Mouse (Mus musculus) midbrain, embryonic 16.5 days (tissue): ENCODE data around the gene Sypl. TPM values are rescaled to one million over a fixed set of nuclear protein-coding genes. Genes with fewer than 3 reads are reported as not detected.

ENCODE experiments used
- ATAC-seq: fragments of 200-750 bp; cut with Nextera tagmentation; 2 replicates; pipeline ENCODE4 v1.8.0; 2017; ENCODE audit warnings: moderate TSS enrichment
- H3K27ac ChIP-seq: fragments of 300-500 bp; sonication (generic); 2 replicates; pipeline ENCODE4 v1.5.1; 2014; ENCODE audit warnings: mild to moderate bottlenecking, low read length, mixed read lengths
- H3K27me3 ChIP-seq: fragments of 300-500 bp; sonication (generic); 2 replicates; pipeline ENCODE4 v1.6.1; 2014; ENCODE audit warnings: low read depth, low read length, mixed read lengths; ENCODE audit not compliant: control insufficient read depth, insufficient read depth
- H3K36me3 ChIP-seq: fragments of 300-500 bp; sonication (generic); 2 replicates; pipeline ENCODE4 v1.6.1; 2014; ENCODE audit warnings: mild to moderate bottlenecking, low read length, moderate library complexity, mixed read lengths; ENCODE audit not compliant: control insufficient read depth, insufficient read depth
- H3K4me1 ChIP-seq: fragments of 300-500 bp; sonication (generic); 2 replicates; pipeline ENCODE4 v1.6.1; 2014; ENCODE audit warnings: mild to moderate bottlenecking, low read length, mixed read lengths; ENCODE audit not compliant: control insufficient read depth, insufficient read depth
- H3K4me2 ChIP-seq: fragments of 300-500 bp; sonication (generic); 2 replicates; pipeline ENCODE4 v1.6.1; 2014; ENCODE audit warnings: mild to moderate bottlenecking, low read length, mixed read lengths
- H3K4me3 ChIP-seq: fragments of 300-500 bp; sonication (generic); 2 replicates; pipeline ENCODE4 v1.5.1; 2014; ENCODE audit warnings: low read depth, mild to moderate bottlenecking, low read length, moderate library complexity, mixed read lengths
- H3K9ac ChIP-seq: fragments of 300-500 bp; sonication (generic); 2 replicates; pipeline ENCODE4 v1.6.1; 2014; ENCODE audit warnings: low read depth, low read length, mixed read lengths
- H3K9me3 ChIP-seq: fragments of 300-500 bp; sonication (generic); replicated peaks from 2 replicates; pipeline ENCODE4 v1.6.1; 2014; ENCODE audit warnings: mild to moderate bottlenecking, low read length, mixed read lengths; ENCODE audit not compliant: control insufficient read depth, poor library complexity, severe bottlenecking
- WGBS: fragments of 180-500 bp; shearing (Covaris S2); extraction: QIAGEN DNeasy Blood & Tissue Kit; methylation state at CpG from one replicate; pipeline ENCODE4 v1.1.7; 2014; 5-methylcytosine and 5-hydroxymethylcytosine counted together
- polyA plus RNA-seq: library from polyadenylated mRNA; unstranded; fragments of >200 nt; fragmentation: Nextera tagmentation; extraction: Ambion mirVana; gene quantifications from 2 replicates; pipeline ENCODE4 v1.2.1, GENCODE M21; 2015

Sypl gene
- polyA plus RNA-seq, 1 experiment from 2014 or later: 37.5 TPM

DNA sequence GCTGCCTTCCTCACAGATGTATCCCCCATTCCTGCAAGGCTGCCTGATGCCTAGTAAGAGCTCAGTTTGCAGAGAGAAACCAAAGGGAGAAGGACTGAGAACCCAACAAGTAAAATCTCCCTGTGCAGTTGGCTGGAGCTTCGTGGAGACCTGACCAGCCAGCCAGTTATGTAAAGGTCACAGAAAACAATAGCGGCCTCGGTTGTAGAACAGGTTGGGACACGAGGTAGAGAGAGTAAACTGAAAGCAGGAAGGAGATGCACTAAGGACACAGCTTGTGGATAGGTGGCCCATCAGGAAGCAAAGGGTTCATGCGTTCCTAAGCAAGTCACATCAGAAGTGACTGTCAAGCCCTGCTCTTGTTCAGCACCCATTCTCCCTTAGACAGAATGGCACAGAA, 52.2 kb downstream of the Sypl start:
- H3K36me3 ChIP-seq: no peaks in the 10 kb centered on the region
- no peaks in the 10 kb centered on the region for H3K9me3 ChIP-seq
- H3K9ac ChIP-seq: no peak overlapping the region
- 86% methylated on average over 5 of the region's 5 CpGs for WGBS
- H3K4me2 ChIP-seq: no peak overlapping the region
- H3K4me3 ChIP-seq: no peak overlapping the region
- no peak for ATAC-seq
- no peaks in the 10 kb centered on the region for H3K27me3 ChIP-seq
- no peak overlapping the region for H3K27ac ChIP-seq
- no peaks in the 10 kb centered on the region for H3K4me1 ChIP-seq

DNA sequence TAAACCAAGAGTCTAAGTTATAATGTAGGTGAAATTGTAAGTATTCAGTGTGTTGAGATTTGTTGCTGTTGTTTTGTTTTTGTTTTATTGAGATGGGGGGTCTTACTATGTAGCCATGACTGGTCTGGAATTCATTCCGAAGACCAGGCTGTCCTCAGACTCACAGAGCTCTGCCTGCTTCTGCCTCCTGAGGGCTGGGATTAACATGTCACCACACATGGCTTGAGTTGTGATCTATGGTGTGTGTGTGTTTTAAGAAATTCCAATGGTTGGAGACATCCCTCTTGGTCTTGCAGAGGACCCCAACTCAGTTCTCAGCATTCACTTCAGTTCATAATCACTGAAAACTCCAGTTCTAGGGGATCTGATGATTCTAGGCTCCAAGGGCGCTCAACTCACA, 53.5 kb downstream of the Sypl start:
- no peak overlapping the region for H3K9ac ChIP-seq
- no peaks in the 10 kb centered on the region for H3K9me3 ChIP-seq
- H3K4me2 ChIP-seq: no peak overlapping the region
- no peak for ATAC-seq
- no peaks in the 10 kb centered on the region for H3K36me3 ChIP-seq
- WGBS: 95% methylated on average over 2 of the region's 2 CpGs
- no peak overlapping the region for H3K27ac ChIP-seq
- H3K27me3 ChIP-seq: no peaks in the 10 kb centered on the region
- H3K4me3 ChIP-seq: no peak overlapping the region
- no peaks in the 10 kb centered on the region for H3K4me1 ChIP-seq

DNA sequence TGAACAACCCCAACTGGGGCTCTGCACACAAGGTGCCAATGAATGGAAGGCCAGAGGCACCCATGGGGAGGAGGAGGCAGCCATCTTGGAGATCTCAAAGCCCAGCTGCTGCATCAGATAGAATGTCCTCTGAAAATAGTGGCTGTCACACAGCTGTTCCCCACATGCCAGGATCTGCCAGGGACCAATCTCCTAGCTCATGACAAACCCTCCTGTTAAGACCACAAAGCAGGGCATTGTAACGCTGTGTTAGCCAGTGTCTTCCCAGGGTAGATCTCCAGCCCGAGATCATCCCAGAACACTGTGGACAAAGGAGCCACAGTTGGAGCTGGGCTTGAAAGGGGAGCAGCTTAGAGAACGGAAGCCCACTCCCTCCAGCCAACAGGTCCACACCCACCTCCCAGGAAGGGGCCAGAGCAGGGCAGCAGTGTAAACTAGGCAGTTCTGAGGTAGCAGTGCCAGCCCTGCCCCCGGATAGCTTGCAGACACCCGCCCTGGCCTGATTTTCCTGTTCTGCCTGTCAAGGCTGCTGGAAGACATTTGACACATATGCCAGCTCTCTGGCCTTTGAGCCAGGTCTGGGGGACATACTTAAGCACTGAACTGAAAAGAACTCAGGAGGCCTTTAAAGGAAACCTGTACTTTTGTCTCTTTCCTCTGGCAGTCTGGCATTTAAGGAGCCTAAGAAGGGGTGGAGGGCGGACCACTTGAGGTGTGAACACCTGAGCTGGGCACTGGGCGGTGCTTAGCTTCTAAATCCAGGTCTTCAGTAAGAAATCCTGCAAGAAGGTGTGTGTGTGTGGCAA, 54.8 kb downstream of the Sypl start:
- Histone ChIP-seq H3K4me3 (no peak overlapping the region), H3K36me3 (no peaks in the 10 kb centered on the region), H3K9me3 (no peaks in the 10 kb centered on the region), H3K27me3 (no peaks in the 10 kb centered on the region), H3K27ac (no peak overlapping the region), H3K9ac (no peak overlapping the region), H3K4me2 (no peak overlapping the region), H3K4me1 (no peaks in the 10 kb centered on the region)
- WGBS: 49% methylated on average over 7 of the region's 7 CpGs
- peak; percentile 41; the same call in 1 of the 2 replicates for ATAC-seq

DNA sequence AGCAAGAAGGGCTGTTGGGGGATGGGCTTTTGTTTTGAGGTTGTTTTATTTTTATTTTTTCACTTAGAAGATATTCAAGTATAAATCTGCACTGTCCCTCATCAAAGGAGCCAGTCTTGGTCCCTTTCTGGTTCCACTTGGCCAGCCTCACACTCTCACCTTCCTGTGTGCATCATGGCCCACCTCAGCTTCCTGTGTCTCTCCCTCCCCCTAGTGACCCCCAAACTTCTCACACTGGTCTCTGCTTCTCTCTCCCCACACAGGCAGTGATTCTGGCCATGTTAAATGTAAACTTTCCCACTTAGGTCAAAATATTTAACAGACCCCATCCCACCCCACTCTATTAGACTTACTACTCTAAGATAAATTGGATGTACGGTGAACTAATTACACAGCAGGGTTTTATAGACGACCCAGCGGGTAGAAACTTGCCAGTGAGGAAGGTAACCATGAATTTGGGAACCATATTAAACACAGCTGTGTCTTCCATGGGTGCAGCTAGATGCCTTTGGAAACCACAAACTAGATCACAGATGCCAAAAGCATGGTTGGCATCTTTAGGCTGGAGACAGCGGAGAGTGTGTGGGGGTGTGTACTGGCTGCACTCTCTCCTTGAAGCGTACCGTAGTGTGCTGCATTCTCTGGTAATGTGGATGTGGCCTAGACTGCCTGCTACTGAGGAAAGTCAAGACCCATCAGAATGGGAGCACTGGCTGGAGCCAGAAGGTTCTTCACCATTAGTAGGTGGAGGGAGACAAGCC, 55.7 kb downstream of the Sypl start:
- no peak overlapping the region for H3K9ac ChIP-seq
- H3K27me3 ChIP-seq: no peaks in the 10 kb centered on the region
- H3K4me2 ChIP-seq: no peak overlapping the region
- H3K27ac ChIP-seq: no peak overlapping the region
- H3K4me1 ChIP-seq: no peaks in the 10 kb centered on the region; the same call in 1 of the 2 replicates
- WGBS: 92% methylated on average over 6 of the region's 6 CpGs
- no peak for ATAC-seq
- H3K9me3 ChIP-seq: no peaks in the 10 kb centered on the region
- no peak overlapping the region for H3K4me3 ChIP-seq
- no peaks in the 10 kb centered on the region for H3K36me3 ChIP-seq

DNA sequence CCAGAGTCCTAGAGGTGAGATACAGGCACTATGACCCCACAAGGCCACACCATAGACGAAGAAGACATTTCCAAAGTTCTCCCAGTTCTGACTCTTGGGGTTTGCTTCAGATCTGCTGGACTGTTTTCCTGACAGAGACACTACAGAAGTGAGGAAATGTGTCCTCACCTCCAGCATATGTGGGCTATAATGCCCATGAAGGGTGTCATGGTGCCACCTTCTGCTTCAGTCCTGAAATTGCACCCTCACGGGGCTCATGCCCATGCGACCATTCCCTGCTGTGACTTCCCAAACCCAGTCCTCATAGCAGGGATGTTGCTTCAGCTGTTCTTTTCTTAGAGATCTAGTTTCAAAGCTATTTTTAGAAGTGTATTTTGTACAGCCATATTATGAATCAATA, 56.3 kb downstream of the Sypl start:
- no peak for ATAC-seq
- no peak overlapping the region for H3K9ac ChIP-seq
- no peak overlapping the region for H3K4me2 ChIP-seq
- no peaks in the 10 kb centered on the region for H3K9me3 ChIP-seq
- no peaks in the 10 kb centered on the region for H3K27me3 ChIP-seq
- H3K27ac ChIP-seq: no peak overlapping the region
- no peak overlapping the region for H3K4me3 ChIP-seq
- H3K36me3 ChIP-seq: no peaks in the 10 kb centered on the region
- 45% methylated on average over 3 of the region's 3 CpGs for WGBS
- no peaks in the 10 kb centered on the region; the same call in 1 of the 2 replicates for H3K4me1 ChIP-seq

DNA sequence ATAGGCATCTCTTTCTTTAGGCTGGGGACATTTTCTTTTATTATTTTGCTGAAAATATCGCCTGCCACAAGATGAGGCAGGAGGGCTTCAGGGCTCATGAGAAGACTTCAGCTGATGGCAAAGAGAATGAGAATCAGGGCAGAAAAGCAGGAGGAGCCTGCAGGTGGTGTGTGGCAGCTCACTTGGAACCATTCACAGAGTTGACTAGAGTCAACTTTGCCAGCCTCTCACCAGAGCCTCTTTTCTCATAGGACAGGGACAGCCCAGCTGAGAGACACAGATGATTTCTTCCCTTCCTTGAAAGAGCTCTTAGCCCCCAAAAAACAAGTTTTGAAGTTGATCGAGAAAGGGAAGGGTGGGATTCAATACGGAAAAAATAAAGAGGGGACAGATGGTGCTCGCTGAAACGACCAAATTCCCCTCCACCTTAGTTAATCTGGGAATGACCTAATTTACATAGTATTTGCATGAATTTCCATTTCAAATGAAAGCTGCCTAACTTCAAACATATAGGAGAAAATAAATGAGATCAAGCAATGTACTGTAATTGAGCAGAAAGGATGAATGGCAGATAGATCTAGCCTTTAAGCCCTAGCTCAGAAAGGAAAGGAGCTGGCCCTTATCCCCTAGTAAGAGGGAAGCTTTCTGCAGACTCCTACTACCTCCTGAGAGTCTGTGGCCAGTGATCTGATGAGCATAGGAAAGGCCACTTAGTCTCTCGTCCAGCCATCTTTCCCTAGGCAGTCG, 60.5 kb downstream of the Sypl start:
- Histone ChIP-seq H3K27ac (peak overlapping the region; percentile 57), H3K4me3 (no peak overlapping the region), H3K36me3 (no peaks in the 10 kb centered on the region), H3K27me3 (no peaks in the 10 kb centered on the region), H3K4me1 (no peaks in the 10 kb centered on the region; the same call in 1 of the 2 replicates), H3K9ac (no peak overlapping the region), H3K4me2 (no peak overlapping the region), H3K9me3 (no peaks in the 10 kb centered on the region)
- WGBS: 32% methylated on average over 7 of the region's 7 CpGs
- peak; percentile 33 for ATAC-seq

DNA sequence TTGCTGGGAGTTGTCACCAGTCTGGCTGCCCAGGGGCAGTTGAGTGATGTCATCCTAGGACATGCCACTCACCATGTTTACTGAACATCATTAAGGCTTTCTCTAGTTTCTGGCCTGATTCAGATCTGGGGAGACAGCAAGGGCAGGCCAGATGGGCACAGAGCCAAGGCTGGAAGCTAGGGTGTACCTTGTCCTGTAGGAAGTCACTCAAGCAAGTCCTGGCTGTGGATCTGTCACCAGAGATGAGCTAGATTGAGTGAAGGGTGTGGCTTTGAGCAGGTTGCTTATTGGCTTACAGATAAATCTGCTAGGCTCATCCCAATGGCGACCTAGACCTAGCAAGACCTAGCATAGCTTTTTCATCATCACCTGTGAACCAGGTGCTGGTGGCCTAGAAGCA, 61.4 kb downstream of the Sypl start:
- Histone ChIP-seq H3K9me3 (no peaks in the 10 kb centered on the region), H3K9ac (no peak overlapping the region), H3K4me3 (no peak overlapping the region), H3K4me2 (no peak overlapping the region), H3K4me1 (no peaks in the 10 kb centered on the region; the same call in 1 of the 2 replicates), H3K27me3 (no peaks in the 10 kb centered on the region), H3K36me3 (no peaks in the 10 kb centered on the region), H3K27ac (peak overlapping the region; percentile 57)
- ATAC-seq: peak; percentile 30; the same call in 1 of the 2 replicates
- WGBS: 95% methylated on average over 1 of the region's 1 CpGs

DNA sequence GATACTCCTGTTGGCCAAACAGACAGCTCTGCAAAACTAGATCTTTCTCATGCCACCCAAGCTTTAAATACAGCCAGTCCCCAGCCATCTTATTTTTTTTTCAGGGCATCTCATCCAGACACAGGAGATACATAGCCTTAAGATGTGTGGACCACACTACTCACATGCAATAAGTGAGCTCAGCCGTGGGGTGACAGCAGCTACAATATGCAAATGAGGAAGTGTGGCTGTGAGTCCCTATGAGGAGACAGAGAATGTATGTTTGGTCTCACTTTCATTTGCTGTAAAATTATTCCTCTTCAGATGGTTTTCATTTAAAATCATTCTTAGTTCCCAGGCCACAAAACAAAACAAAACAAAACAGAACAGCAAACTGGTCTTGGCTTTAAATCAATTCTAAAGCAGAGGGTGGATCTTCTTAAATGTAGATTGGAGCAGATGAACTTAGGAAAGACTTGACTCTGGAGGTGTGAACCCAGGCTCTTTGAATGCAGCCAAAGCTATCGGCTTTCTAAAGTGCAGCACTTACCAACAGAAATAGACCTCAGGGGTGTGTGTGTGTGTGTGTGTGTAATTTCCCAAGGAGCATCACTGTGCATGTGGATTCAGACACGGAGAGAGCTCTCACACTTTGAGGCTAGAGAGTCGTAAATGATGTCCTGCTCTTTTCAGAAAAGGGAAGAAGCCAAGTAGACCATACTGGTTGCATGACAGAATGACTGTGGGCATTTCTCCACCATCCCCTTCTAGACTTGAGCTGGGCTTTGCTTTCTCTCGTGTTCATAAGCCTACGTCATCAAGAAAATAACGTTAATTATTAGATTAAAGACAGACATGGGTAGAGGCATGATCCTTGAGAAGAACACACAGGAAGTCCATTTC, 63.4 kb downstream of the Sypl start:
- H3K27me3 ChIP-seq: no peaks in the 10 kb centered on the region
- no peaks in the 10 kb centered on the region for H3K9me3 ChIP-seq
- 79% methylated on average over 7 of the region's 7 CpGs for WGBS
- H3K9ac ChIP-seq: no peak overlapping the region
- no peak overlapping the region for H3K27ac ChIP-seq
- H3K4me3 ChIP-seq: no peak overlapping the region
- ATAC-seq: no peak
- H3K4me2 ChIP-seq: no peak overlapping the region
- H3K36me3 ChIP-seq: no peaks in the 10 kb centered on the region
- H3K4me1 ChIP-seq: no peaks in the 10 kb centered on the region; the same call in 1 of the 2 replicates
